Mouse (Mus musculus): ENCODE measurements at regions not wholly inside any gene's neighbourhood (a gene's known extent, or its start where the extent isn't known, plus 50 kb on each side); places are given as distances from the start of the nearest gene placed in this dataset.

DNA sequence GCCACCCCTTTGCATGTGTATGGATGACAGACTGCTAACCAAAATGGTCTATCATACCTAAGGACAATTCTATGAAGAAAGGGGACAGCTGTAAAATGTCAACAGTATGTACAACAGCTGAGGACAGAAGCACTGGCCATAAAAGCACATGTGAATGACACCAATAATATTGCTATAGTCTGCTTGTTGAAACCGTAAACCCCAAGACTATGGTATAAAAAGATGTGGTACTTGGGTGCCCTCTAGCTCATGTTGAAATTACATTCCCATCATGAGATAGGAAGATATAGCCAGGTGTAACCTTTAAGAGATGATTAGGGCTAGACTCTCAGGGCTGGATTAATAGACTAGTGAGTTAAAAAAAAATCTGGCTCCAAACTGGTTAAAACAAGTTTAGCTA lies 361.6 kb upstream of the Sptlc3 start:
- no peak for DNase-seq (ENCODE audit: low read depth, low spot score)

DNA sequence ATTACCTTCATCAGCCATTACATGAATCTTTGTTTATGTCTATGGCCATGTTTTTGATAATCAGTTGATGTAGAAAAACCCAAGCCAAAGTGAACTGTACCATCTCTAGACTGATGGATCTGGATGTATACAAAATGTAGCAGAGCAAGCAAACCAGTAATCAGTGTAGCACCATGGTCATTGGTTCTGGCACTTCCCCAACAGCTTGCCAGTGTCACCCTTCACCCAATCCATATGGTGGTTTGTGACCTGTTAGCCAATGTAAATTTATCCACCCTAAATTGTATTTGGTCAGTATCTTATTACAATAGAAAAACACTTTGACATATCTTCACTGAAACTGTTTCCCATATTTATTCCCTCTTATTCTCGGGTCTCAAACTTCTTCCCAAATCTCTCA lies 346.7 kb upstream of the Sptlc3 start:
- no peak for DNase-seq (ENCODE audit: low read depth, low spot score)

DNA sequence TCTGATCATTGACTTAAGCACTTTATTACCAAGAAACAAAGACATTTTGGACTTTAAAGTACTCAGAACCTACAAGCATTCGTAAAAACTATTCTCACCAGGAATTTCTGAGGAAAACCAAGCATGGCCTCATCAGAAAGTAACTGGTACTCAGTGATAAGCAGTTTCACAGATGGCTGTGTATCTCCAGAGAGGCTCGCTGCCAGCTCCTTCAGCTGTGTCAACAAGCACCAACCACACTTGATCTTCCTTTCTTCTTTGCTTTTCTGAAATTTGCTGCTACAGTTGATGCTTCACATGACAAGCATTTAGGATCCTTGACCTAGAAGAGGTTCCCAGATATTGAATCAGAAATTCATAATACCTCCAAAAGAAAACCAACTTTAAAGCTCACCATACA lies 314.1 kb upstream of the Sptlc3 start:
- peak; percentile 3 for DNase-seq (ENCODE audit: low read depth, low spot score)

DNA sequence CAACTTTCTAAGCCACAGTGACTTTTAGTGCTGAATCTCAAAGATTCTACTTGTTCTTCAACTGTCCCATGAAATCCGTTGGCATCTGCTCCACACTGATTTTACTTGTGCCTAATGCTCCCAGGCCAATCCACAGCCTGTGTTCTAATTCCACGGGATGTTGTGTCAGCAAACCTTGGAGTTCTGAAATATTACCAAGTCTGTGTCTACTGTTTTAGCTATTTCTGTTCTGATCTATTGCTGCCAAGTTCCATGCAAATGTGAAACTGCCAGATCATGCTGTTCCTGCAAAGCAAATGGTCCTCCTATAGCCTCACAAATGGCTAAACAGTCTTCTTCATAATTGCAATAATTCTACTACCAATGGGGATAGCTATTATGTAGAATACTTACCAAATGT lies 295.4 kb upstream of the Sptlc3 start:
- DNase-seq (ENCODE audit: low read depth, low spot score) = no peak

DNA sequence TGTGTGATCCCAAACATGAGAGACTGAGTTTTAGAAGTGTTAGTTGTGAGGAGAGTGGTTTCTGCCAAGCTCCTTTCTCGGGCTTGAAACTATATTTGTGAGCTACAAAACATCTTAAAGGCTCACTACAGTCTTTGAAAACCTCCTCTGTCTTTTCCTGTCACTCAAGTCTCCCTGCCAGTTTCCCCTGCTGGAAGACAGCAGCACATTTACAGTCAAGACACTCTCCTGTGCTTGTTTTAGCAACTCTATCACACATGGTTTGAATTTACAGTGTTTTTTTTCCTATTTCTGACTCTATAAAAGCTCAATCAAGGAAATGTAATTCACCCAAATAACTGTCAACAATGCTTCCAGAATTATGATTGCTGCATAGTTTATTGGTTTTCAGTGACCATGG lies 286.1 kb upstream of the Sptlc3 start:
- DNase-seq (ENCODE audit: low read depth, low spot score) = no peak

DNA sequence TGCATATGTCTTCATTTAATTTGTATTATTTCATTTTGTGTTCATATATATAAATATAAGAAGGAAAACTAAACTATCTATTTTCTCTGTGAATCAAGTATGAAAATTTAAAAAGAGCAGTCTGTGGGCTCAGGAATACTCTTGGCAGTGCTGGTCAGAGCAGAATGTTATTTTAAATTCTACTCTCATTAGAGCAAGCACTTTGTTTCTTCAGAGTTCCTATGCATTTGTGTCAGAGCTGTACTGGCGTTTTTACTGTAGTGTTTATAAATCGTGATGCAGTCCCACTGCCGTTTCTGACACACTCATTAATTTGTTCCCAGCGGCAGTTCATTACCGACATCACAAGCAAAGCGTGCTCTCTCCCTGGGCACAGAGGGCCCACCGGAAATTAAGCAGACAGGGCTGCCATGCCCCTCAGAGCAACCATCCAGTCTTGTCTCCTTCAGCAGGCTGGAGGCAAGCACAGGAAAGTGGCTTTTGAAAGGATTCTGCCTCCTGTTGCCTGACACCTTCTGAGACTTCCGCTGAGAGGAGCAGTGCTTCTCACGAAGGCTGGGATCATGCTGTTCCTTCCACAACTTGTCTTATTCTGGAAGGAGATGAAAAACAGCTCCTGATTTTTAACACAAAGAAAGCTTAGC lies 272.8 kb upstream of the Sptlc3 start:
- peak; percentile 9 for DNase-seq (ENCODE audit: low read depth, low spot score)

DNA sequence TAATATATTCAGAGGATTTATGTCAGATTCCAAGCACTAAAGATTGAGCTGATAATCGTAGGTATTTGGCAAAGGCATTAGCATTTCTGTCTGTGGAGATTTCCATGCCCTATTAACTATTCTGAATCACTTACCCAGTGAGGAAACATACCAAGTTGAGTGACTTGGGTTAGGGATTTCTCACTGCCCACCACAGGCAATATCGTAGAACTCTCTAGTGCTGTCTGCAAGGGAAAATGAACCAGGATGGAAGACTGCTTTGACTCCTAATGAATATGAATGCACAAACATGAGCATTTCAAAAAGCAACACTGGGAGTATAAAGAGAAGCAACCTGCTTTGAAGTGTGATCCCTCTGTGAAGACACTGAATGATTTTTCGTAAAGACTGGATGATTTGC lies 263.3 kb upstream of the Sptlc3 start:
- DNase-seq (ENCODE audit: low read depth, low spot score) = no peak

DNA sequence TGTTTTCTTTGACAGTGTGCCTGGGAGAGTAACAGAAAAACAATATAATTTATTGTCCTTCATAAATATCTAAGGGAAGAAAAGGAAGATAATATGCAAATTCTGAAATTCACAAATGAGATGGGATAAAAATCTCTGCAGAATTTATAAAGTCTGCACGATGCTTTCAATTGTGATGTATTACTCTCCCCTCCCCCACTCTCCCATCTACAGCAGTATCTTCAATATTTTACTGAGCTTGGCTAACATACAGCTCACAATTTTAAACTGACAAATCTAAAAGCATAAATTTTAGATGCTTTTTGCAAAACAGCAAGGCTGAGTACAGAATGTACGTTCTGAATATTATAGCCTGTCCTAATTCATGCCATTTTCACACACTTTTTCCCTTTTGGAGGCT lies 243.6 kb upstream of the Sptlc3 start:
- DNase-seq (ENCODE audit: low read depth, low spot score) = no peak

DNA sequence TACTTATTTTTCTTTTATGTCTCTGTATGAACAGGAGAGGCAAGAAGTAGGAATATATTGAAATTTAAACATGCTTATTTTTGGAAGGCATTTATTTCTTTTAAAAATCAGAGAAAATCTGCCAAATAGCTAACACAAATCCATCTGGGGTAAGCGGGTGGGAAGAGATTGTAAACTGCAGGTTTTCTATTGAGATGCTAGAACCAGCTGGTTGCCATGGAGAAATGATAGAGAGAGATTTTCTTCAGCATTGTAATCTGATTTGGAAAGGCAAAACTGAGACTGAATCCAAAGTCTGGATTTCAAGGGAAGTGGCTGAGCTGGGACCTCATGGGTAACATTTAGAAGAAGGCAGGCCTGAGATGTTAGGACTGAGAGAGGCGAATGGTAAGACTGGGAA lies 226.6 kb upstream of the Sptlc3 start:
- DNase-seq (ENCODE audit: low read depth, low spot score) = no peak

DNA sequence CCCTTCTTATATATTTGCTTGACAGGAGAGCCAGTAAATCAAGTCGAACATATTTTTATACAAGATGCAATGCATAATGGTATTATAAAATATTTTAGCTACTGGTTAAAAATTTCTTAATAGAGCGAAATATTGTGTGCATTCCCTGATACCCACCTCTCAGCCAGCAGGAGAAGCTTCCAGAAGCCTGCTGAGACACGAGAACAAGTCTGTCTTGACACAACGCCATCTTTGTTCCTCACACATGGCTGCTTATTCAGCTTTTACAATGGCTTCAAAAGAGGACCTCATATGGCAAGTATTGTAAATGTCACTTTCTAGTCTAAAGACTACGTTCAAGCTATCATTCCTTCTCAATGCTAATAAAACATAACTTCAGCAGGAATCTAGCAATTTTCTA lies 217.1 kb upstream of the Sptlc3 start:
- DNase-seq (ENCODE audit: low read depth, low spot score) = no peak

DNA sequence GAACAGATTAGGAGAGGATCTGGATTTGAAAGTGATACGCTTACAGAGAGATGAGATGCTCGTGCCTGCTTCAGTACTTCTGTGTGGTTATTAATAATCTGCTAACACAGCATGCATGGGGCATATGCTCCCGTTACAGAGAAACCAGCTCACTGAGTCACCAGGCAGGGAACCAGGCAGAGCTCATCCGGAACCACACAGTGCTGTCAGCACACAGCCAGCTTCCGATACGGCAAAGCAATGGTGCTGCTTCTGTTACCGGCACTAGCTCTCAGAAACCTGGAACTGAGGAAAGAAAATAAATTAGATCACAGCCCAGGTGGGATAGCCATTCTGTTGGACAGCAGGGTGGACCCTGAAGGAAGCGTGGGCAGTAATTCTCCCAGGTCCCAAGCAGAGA lies 216.1 kb upstream of the Sptlc3 start:
- no peak for DNase-seq (ENCODE audit: low read depth, low spot score)

DNA sequence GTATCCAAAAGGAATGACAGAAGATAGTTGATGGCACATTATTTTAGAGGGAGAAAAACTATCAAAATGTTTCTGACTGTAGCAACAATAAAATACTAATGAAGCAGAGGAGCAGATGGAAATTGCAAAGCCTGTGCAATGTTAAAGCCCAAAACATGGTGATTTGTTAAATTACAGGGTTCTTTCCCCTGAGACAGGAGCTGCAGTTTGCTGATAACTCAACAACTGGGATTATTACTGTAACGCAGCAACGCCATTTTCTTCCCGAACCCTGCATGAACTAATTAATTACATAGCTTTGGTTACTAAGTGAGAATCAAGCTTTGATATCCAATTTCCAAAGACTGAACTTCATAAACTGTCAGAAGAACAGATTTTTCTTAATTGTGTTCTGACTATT lies 212.7 kb upstream of the Sptlc3 start:
- DNase-seq (ENCODE audit: low read depth, low spot score) = no peak

DNA sequence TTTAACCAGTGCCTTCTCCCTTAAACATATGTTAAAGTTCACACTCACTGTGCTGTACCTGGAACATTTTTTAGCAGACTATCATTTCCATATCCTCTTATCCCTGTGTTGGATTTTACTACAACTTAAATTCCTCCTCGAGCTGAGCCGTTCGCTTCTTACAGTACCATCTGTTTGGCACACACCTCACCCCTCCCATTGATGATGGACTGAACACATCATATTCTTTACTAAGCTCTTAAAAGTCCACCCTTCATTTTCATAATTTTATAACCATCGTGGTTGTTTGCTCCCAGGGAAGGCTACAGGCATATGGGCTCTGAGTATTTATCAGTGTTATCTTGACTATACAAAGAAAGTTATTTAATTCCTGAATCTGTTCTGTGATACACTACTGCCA lies 209.4 kb upstream of the Sptlc3 start:
- no peak for DNase-seq (ENCODE audit: low read depth, low spot score)

DNA sequence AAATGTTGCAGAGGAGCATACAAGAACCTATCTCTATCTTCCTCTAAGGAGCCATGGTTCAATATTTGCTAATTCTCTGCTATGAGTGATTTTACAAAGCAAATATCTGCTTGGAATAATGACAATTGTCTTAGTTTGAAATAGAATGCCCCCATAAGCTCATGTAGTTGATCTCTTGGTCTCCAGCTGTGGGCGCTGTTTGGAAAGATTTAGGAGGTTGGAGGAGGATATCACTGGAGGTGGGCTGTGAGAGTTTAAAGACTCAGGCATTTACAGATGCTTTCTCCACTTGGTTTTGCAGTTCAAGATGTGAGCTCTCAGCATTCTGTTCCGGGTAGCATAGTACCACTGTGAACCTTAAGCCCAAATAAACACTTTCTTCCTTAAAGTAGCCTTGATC lies 207.3 kb upstream of the Sptlc3 start:
- DNase-seq (ENCODE audit: low read depth, low spot score) = peak; percentile 4

DNA sequence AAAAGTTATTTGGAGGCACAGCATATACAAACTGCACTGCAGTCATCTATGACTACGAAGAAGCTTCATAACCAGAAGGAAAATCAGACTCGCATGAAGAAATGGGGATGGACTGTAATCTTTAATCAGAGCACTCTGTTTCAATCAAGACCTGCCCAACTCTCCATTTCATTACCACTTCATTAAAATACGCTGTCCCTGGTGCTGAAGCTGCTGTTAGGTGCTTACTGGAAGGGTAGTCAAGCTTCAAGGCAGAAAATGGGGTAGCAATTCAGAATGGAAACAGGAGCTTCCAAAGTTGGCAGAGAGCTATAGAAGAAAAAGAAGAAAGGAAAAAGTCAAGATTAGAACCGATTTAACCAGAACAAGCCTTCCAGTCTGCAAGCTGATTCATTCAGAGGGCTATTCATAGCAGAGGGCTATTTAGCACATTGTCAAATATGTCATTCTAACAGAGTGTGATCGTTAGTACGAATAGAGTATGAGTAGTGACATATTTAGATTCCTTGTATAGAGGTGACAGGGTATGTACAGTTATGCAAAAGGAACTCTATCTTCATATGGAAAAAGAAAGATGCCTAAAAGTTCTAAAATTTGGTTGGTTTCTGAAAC lies 195.1 kb upstream of the Sptlc3 start:
- DNase-seq (ENCODE audit: low read depth, low spot score) = peak; percentile 55

DNA sequence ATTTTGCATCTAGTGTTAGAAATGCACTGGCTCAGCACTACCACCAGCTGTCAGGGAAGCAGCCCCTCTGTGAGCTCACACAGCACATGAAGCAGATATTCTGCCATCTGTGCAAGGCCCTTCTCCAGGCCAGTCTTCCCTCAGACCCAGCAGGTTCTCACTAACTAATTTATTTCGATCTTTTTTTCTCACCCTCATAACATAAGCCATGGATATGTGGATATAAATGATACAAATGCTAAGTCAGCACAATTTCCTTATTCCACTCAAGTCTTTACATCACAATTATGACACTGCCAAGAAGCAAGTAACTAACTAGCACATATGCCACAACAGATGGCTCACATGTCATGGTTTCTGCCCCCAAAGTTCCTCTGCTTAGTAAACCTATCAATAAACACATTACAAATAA lies 182.3 kb upstream of the Sptlc3 start:
- no peak for DNase-seq (ENCODE audit: low read depth, low spot score)

DNA sequence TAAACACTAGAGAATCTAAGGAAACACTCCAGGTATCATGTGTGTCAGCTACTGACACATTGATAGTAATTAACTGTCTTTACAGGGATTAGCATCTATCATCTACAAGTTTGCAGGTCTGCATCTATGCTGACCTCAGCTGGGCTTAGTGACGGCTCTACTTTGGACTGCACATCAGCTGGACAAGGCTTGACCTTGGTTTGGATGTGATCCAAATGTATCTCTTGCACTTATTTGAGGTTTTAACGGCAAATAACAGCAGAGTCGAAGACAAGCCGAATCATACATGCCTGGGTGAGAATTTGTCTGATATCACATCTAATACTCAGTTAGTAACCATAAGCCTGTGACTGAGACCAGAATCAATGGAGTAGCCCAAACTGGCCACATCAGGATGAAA lies 181.7 kb upstream of the Sptlc3 start:
- no peak for DNase-seq (ENCODE audit: low read depth, low spot score)

DNA sequence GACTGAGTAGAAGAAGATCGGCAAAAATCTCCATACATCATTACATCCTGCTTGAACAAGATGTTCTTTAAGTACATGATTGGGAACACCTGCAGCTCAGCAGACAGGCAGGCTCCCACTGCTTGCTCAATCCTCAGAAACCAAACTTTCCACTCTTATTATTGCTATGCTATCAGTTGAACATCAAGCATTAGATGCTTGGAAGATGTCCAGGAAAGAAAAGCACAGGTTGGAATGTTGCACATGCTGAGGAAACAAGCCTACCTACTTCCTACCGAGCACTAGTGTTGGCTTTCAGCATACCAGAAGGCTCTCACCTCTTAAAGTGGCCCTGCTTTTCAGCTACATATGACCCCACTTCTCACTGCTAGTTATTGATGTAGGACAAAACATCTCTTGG lies 171.2 kb upstream of the Sptlc3 start:
- DNase-seq (ENCODE audit: low read depth, low spot score) = no peak

DNA sequence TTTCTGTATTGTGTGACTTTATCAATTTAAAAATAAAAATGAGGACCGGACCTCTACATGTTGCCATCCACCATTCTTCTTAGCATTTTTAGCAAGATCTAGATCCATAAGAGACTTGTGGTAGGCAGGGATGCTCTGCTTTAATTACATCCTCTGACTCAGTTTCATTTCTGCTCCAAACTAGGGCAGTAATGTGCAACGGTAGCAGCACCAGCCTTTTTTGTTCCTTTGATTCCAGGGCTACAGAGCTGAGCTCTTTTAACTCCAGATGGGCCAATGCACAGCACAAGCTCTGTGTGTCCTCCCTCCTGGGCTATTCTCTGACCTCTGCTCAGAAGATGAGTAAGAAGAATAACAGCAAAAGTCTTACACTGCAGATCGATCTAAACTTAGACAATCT lies 168.2 kb upstream of the Sptlc3 start:
- DNase-seq (ENCODE audit: low read depth, low spot score) = no peak

DNA sequence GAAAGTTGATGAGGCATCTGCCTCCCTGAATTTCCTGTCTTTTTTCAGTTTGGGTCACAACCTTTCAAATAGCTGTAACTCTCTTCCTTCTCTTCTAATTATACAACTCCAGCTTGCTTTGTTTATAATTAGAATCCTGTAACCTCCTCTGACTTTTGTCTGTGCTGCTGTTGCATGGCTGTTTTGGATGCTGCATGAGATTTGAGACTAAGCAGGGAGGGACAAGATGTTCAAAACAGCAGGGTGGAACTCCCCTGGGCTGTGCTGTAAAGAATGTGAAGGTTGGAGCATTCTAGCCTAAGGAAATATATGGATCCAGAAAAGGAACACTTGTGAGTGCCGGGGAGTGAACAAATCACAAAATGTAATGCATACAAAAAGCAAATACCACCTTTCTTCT lies 159.0 kb upstream of the Sptlc3 start:
- no peak for DNase-seq (ENCODE audit: low read depth, low spot score)

DNA sequence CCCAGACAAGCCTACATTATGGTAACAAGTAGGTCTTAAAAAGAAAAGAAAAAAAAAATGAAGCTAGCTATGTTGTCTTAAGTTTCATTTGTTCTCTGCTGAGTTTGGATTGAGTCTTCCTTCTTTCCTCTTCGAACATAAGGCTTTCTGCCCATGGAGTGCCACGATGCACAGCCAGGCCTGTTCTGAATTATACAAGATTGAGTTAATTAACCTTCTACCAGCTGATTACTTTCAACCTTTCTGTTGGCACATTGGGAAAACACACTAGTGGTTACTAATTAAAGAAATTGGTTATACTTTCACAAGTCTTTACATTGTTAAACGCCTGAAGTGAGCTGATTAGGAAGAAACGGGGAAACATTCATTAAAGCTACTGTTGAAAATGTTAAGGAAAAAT lies 155.5 kb upstream of the Sptlc3 start:
- DNase-seq (ENCODE audit: low read depth, low spot score) = no peak

DNA sequence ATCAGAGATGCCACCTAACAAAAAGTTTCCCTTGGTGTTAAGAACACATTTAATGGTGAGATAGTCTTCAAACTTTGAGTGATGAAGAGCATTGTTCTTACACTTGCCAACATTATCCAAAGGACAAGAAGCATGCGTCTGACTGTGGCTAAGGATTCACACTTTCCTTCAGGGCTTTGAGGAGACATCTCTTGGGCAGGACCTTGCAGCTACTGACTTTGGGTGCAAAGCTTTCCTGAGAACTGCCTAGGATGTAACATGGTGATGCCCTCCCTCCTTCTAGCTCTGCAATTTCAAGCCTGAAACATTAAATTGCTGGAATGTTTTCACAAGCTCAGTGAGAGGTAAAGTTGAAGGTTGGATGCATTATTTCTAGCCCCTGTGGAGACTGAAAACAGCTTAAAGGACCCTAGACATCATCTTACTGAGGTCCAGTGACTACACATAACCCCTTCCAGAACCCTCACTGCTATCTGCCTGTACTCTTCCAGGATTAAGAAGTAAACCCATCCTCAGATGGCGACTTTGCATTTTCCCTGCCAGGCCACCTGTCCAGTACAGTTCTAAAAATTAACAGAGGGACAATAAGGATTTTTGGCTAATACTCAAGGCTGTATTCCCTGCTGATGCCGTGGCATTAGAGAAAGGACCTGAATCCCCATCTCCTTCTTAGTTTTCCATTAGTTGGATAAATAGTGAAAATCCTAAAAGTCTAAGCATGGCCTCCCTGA lies 137.3 kb upstream of the Sptlc3 start:
- DNase-seq (ENCODE audit: low read depth, low spot score) = no peak

DNA sequence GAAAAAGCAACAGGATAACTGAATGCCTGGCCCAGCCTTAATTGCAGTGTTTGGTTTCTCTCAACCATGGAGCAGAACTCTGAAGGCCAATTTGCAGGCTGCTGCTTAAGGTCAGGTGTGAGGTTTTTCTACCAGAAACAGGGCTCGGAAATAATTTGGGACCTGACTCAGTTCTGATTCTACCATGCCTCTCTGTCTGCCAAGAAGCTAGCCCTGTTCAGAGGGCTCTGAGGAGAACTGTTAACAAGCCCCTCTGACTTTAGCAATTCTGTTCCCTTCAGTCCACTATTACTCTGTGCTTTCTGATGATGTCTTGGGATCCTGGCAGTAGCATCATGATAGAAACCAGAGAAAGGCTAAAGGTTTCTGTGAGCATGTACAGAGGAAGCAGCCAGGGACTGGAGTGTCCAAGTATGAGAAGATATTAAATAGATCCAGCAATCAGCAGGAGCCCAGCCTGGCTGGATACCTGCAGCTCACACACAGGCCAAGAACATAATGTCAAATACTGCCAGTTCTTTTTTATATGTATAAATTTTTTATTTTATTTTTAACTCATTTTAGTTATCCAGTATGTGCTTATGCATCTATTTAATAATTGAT lies 131.4 kb upstream of the Sptlc3 start:
- no peak for DNase-seq (ENCODE audit: low read depth, low spot score)
